19 mouse cellular contexts compared by ENCODE assay signal in the genomic region with DNA sequence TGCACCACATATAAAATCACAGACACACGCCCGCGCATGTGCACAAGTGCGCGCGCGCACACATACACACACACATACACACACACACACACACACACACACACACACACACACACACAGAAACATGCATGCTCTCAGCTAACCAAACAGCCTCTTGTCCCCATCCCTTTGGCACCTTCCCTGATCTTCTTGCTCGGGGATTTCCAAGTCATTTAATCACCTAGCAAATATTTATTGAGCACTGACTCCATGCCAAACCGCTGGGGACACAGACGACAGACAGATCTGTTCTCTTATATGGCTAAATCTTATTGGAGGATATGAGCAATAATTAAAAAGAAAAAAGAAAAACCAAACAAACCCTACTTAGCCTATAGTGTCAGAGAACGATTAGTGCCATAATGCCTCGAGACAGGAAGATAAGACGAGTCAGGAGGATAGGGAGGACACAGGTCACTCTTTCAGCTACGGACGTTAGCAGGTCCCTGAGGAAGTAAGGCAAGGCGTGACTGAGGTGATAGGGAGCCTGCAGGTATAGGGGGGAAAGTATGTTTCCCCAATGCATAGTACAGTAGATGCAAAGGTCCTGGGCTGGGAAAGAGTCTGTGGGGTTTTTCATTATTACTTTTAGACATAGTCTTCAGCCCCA. TPM values are rescaled to one million over a fixed set of nuclear protein-coding genes. Genes with fewer than 3 reads are reported as not detected.
"Had no signal": no experiment of that assay in that cellular context is flagged by ENCODE, and none has a peak within 500 bp of the region (broad histone marks: within the 10 kb centered on the region; RNA-seq: fewer than 3 reads in every experiment).

No protein-coding gene starts in this region.

- H3K27me3 ChIP-seq: liver, embryonic 15.5 days; midbrain, embryonic 15.5 days; neural tube, embryonic 12.5 days had no signal

- H3K4me2 ChIP-seq: limb, embryonic 12.5 days; liver, embryonic 15.5 days; midbrain, embryonic 11.5 days; midbrain, embryonic 15.5 days; neural tube, embryonic 12.5 days had no signal

- H3K4me3 ChIP-seq: layer of hippocampus, adult 2 months; limb, embryonic 12.5 days; liver, embryonic 15.5 days; megakaryocyte, embryonic 14.5 days; midbrain, embryonic 15.5 days; neural tube, embryonic 12.5 days had no signal

- H3K27ac ChIP-seq: layer of hippocampus, adult 2 months; limb, embryonic 12.5 days; liver, embryonic 15.5 days; macrophage; midbrain, embryonic 15.5 days; neural tube, embryonic 12.5 days had no signal

- H3K4me1 ChIP-seq: limb, embryonic 12.5 days; midbrain, embryonic 15.5 days; neural tube, embryonic 12.5 days had no signal

- H3K9me3 ChIP-seq: limb, embryonic 12.5 days; liver, embryonic 15.5 days; megakaryocyte, embryonic 14.5 days; midbrain, embryonic 15.5 days; neural tube, embryonic 12.5 days had no signal

- H3K36me3 ChIP-seq: limb, embryonic 12.5 days; liver, embryonic 15.5 days; midbrain, embryonic 15.5 days; neural tube, embryonic 12.5 days had no signal

- ATAC-seq: inflammation-experienced regulatory T-cells, adult 6 months; midbrain, embryonic 15.5 days had no signal

- H3K9ac ChIP-seq: limb, embryonic 12.5 days; liver, embryonic 15.5 days; midbrain, embryonic 15.5 days; neural tube, embryonic 12.5 days had no signal

- DNase-seq: kidney, adult 8-10 months; kidney, postnatal 36 days; liver; lung, adult 2 months; lung, postnatal 10 days; right cerebral cortex, postnatal 4 days; thymus, postnatal 36 days had no signal

RNA-seq across cellular contexts. Expression of gene Ceacam16, which starts 6.8 kb away (rescaled TPM):
- polyA plus RNA-seq: limb, embryonic 12.5 days; liver, embryonic 15.5 days; midbrain, embryonic 11.5 days; neural tube, embryonic 12.5 days had no signal

RNA-seq across cellular contexts. Expression of gene Gm19345, which starts 16.1 kb away (rescaled TPM):
- polyA plus RNA-seq: inflammation-experienced regulatory T-cells, adult 6 months; kidney, embryonic 16.5 days; liver, embryonic 15.5 days; macrophage; midbrain, embryonic 11.5 days; spleen, adult 2 months; thymus, postnatal 0 days had no signal

RNA-seq across cellular contexts. Expression of gene Ceacam19, which starts 19.9 kb away (rescaled TPM):
- polyA plus RNA-seq: inflammation-experienced regulatory T-cells, adult 6 months; kidney, embryonic 16.5 days; limb, embryonic 12.5 days; liver, embryonic 15.5 days; midbrain, embryonic 11.5 days; midbrain, embryonic 15.5 days; neural tube, embryonic 12.5 days had no signal
